Comparison of ENCODE assay signal across 19 mouse cellular contexts in the genomic region with DNA sequence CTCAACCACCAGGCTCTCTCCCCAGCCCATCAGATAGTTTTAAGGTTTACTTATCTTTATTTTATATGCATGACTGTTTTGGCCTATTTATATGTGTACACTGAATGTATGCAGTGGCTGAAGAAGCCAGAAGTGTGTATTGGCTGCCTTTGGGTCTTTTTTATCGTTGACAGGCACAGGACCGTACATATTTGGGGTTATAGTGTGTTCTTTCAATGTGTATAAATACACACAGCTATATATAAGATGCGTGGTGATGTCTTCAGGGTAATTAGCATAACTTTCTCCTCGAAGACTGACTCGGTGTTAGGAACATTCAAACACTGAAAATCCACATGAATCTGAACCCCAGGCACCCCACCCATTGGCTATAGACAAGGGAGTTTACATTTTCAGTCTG. TPM values are rescaled to one million over a fixed set of nuclear protein-coding genes. Genes with fewer than 3 reads are reported as not detected.
DNase-seq lines count a peak whose midpoint lies in the region; ATAC-seq lines count a peak whose summit lies in the region.
"Had no signal": no experiment of that assay in that cellular context is flagged by ENCODE, and none has a peak within 500 bp of the region (broad histone marks: within the 10 kb centered on the region; RNA-seq: fewer than 3 reads in every experiment).

No protein-coding gene starts in this region.

- no peaks in the 10 kb centered on the region for H3K9me3 ChIP-seq in forebrain, embryonic 12.5 days
- H3K9me3 ChIP-seq in forebrain, embryonic 14.5 days (replicated peaks; ENCODE audit: control insufficient read depth, low read length): no peaks in the 10 kb centered on the region
- H3K9me3 ChIP-seq in midbrain, embryonic 16.5 days (replicated peaks; ENCODE audit: control insufficient read depth, low read length, poor library complexity, severe bottlenecking): no peaks in the 10 kb centered on the region
- H3K9me3 ChIP-seq in midbrain, embryonic 14.5 days (ENCODE audit: control insufficient read depth, low read length): no peaks in the 10 kb centered on the region
- H3K9me3 ChIP-seq in hindbrain, embryonic 12.5 days (replicated peaks): no peaks in the 10 kb centered on the region
- H3K9me3 ChIP-seq: embryonic facial prominence, embryonic 12.5 days; limb, embryonic 10.5 days had no signal

- H3K4me1 ChIP-seq in forebrain, embryonic 12.5 days: peaks cover 6% of the 10 kb centered on the region; the same call in 1 of the 2 replicates
- peaks cover 5% of the 10 kb centered on the region; the same call in 1 of the 2 replicates for H3K4me1 ChIP-seq in forebrain, embryonic 14.5 days (ENCODE audit: control insufficient read depth, insufficient read depth, low read length)
- H3K4me1 ChIP-seq in midbrain, embryonic 16.5 days (ENCODE audit: control insufficient read depth, insufficient read depth, low read length): peaks cover 10% of the 10 kb centered on the region
- peaks cover 11% of the 10 kb centered on the region; the same call in 1 of the 2 replicates for H3K4me1 ChIP-seq in midbrain, embryonic 14.5 days (ENCODE audit: control insufficient read depth, insufficient read depth, low read length)
- peaks cover 25% of the 10 kb centered on the region for H3K4me1 ChIP-seq in hindbrain, embryonic 12.5 days
- H3K4me1 ChIP-seq: embryonic facial prominence, embryonic 12.5 days; limb, embryonic 10.5 days had no signal

- no peak overlapping the region for H3K9ac ChIP-seq in forebrain, embryonic 12.5 days
- no peak overlapping the region for H3K9ac ChIP-seq in forebrain, embryonic 14.5 days (ENCODE audit: low read length)
- no peak overlapping the region for H3K9ac ChIP-seq in midbrain, embryonic 16.5 days (ENCODE audit: low read depth, low read length)
- no peak overlapping the region for H3K9ac ChIP-seq in midbrain, embryonic 14.5 days (replicated peaks; ENCODE audit: low read length)
- no peak overlapping the region for H3K9ac ChIP-seq in hindbrain, embryonic 12.5 days
- H3K9ac ChIP-seq: embryonic facial prominence, embryonic 12.5 days had no signal

- no peak overlapping the region for H3K4me2 ChIP-seq in forebrain, embryonic 12.5 days
- H3K4me2 ChIP-seq in forebrain, embryonic 14.5 days (ENCODE audit: low read length): no peak overlapping the region
- H3K4me2 ChIP-seq in midbrain, embryonic 16.5 days (ENCODE audit: low read length): no peak overlapping the region
- H3K4me2 ChIP-seq in midbrain, embryonic 14.5 days (ENCODE audit: low read length): no peak overlapping the region
- H3K4me2 ChIP-seq in hindbrain, embryonic 12.5 days (replicated peaks): no peak overlapping the region
- H3K4me2 ChIP-seq: embryonic facial prominence, embryonic 12.5 days; liver, embryonic 11.5 days had no signal

- H3K27ac ChIP-seq in forebrain, embryonic 12.5 days: peak overlapping the region; percentile 73; the same call in 1 of the 2 replicates
- H3K27ac ChIP-seq in forebrain, embryonic 14.5 days (ENCODE audit: low read depth, low read length): no peak overlapping the region; the same call in 1 of the 2 replicates
- H3K27ac ChIP-seq in midbrain, embryonic 16.5 days (ENCODE audit: low read length): peak overlapping the region; percentile 15; the same call in 1 of the 2 replicates
- H3K27ac ChIP-seq in midbrain, embryonic 14.5 days (replicated peaks; ENCODE audit: low read depth, low read length): no peak overlapping the region
- peak overlapping the region; percentile 72 for H3K27ac ChIP-seq in hindbrain, embryonic 12.5 days
- H3K27ac ChIP-seq: embryonic facial prominence, embryonic 12.5 days; limb, embryonic 10.5 days had no signal

- no peaks in the 10 kb centered on the region for H3K27me3 ChIP-seq in forebrain, embryonic 12.5 days
- no peaks in the 10 kb centered on the region for H3K27me3 ChIP-seq in forebrain, embryonic 14.5 days (replicated peaks; ENCODE audit: control insufficient read depth, insufficient read depth, low read length)
- no peaks in the 10 kb centered on the region for H3K27me3 ChIP-seq in midbrain, embryonic 16.5 days (ENCODE audit: control insufficient read depth, insufficient read depth, low read depth, low read length)
- H3K27me3 ChIP-seq in midbrain, embryonic 14.5 days (ENCODE audit: control insufficient read depth, insufficient read depth, low read length): no peaks in the 10 kb centered on the region
- no peaks in the 10 kb centered on the region for H3K27me3 ChIP-seq in hindbrain, embryonic 12.5 days
- H3K27me3 ChIP-seq: embryonic facial prominence, embryonic 12.5 days had no signal

- no peaks in the 10 kb centered on the region for H3K36me3 ChIP-seq in forebrain, embryonic 12.5 days (replicated peaks)
- H3K36me3 ChIP-seq in forebrain, embryonic 14.5 days (ENCODE audit: control insufficient read depth, insufficient read depth, low read length): no peaks in the 10 kb centered on the region
- no peaks in the 10 kb centered on the region for H3K36me3 ChIP-seq in midbrain, embryonic 16.5 days (ENCODE audit: control insufficient read depth, insufficient read depth, low read length)
- no peaks in the 10 kb centered on the region for H3K36me3 ChIP-seq in midbrain, embryonic 14.5 days (ENCODE audit: control insufficient read depth, insufficient read depth, low read length)
- no peaks in the 10 kb centered on the region for H3K36me3 ChIP-seq in hindbrain, embryonic 12.5 days
- H3K36me3 ChIP-seq: embryonic facial prominence, embryonic 12.5 days; limb, embryonic 10.5 days had no signal

- no peak overlapping the region for H3K4me3 ChIP-seq in forebrain, embryonic 12.5 days (replicated peaks)
- no peak overlapping the region for H3K4me3 ChIP-seq in forebrain, embryonic 14.5 days (ENCODE audit: low read depth, low read length)
- no peak overlapping the region for H3K4me3 ChIP-seq in midbrain, embryonic 16.5 days (ENCODE audit: low read depth, low read length)
- no peak overlapping the region for H3K4me3 ChIP-seq in midbrain, embryonic 14.5 days (replicated peaks; ENCODE audit: low read depth, low read length)
- H3K4me3 ChIP-seq in hindbrain, embryonic 12.5 days: no peak overlapping the region
- H3K4me3 ChIP-seq: embryonic facial prominence, embryonic 12.5 days; limb, embryonic 10.5 days had no signal

- no peak for DNase-seq in forebrain, embryonic 14.5 days (ENCODE audit: low spot score)
- no peak for DNase-seq in midbrain, embryonic 14.5 days
- DNase-seq in telencephalon, adult 2 months (ENCODE audit: low read depth, low spot score): peak; percentile 64
- DNase-seq in MN1 (ENCODE audit: low spot score): no peak
- no peak for DNase-seq in cerebellum, postnatal 14 days
- DNase-seq: gastrocnemius, postnatal 14 days; kidney, adult 8-10 months; kidney, postnatal 36 days; lung, adult 2 months; lung, postnatal 36 days; thymus, postnatal 25 days had no signal

- 85% methylated on average over 5 of the region's 5 CpGs for WGBS in forebrain, embryonic 12.5 days
- WGBS in forebrain, embryonic 14.5 days: 81% methylated on average over 5 of the region's 5 CpGs
- 78% methylated on average over 5 of the region's 5 CpGs for WGBS in midbrain, embryonic 16.5 days
- 77% methylated on average over 5 of the region's 5 CpGs for WGBS in midbrain, embryonic 14.5 days
- 83% methylated on average over 5 of the region's 5 CpGs for WGBS in hindbrain, embryonic 12.5 days

- ATAC-seq in forebrain, embryonic 12.5 days (ENCODE audit: low FRiP score): no peak
- ATAC-seq in forebrain, embryonic 14.5 days: no peak
- ATAC-seq in midbrain, embryonic 16.5 days: no peak
- no peak for ATAC-seq in midbrain, embryonic 14.5 days (ENCODE audit: low FRiP score, low TSS enrichment)
- no peak for ATAC-seq in hindbrain, embryonic 12.5 days (ENCODE audit: low FRiP score)
- ATAC-seq: inflammation-experienced regulatory T-cells, adult 6 months had no signal

RNA-seq across cellular contexts. Expression of a gene that starts 32.3 kb away (rescaled TPM):
- 0.19 and 0.22 TPM in 2 replicates for polyA plus RNA-seq in forebrain, embryonic 12.5 days (2016; fragmentation: Nextera tagmentation; extraction: Ambion mirVana)
- 0.71 and 0.77 TPM in 2 replicates for polyA plus RNA-seq in forebrain, embryonic 14.5 days (2014; fragmentation: Nextera tagmentation; extraction: Ambion mirVana)
- polyA plus RNA-seq in midbrain, embryonic 16.5 days (2015; fragmentation: Nextera tagmentation; extraction: Ambion mirVana): 2.0 and 2.4 TPM in 2 replicates
- polyA plus RNA-seq in midbrain, embryonic 14.5 days (2014; fragmentation: Nextera tagmentation; extraction: Ambion mirVana): 1.2 and 1.8 TPM in 2 replicates
- 0.10 and 0.22 TPM in 2 replicates for polyA plus RNA-seq in hindbrain, embryonic 12.5 days (2016; fragmentation: Nextera tagmentation; extraction: Ambion mirVana)
- polyA plus RNA-seq: heart, embryonic 16.5 days; inflammation-experienced regulatory T-cells, adult 6 months; limb, embryonic 10.5 days; liver, embryonic 11.5 days; lung, adult 2 months had no signal

Comparison
In these comparisons a context has a peak if more than half of its experiments do, and no peak if none do; other contexts are left out.
1. H3K27ac ChIP-seq: peak in forebrain, embryonic 12.5 days (single experiment), midbrain, embryonic 16.5 days (single experiment) and hindbrain, embryonic 12.5 days (single experiment); none in forebrain, embryonic 14.5 days (single experiment) and midbrain, embryonic 14.5 days (single experiment).